Mouse (Mus musculus): ENCODE data around the gene Psmd12.

GRCm38 (mm10) chr11:107454546-107455462, 24.5 kb upstream of the Psmd12 start:
- TF ChIP-seq CTCF (IDR thresholded peaks at IDR 0.05) (no peak), EP300 (IDR thresholded peaks at IDR 0.05) (peak; percentile 53; the same call in 1 of the 2 replicates)
